Mouse (Mus musculus) midbrain, postnatal 0 days (tissue): ENCODE measurements at regions not wholly inside any gene's neighbourhood (a gene's known extent, or its start where the extent isn't known, plus 50 kb on each side); places are given as distances from the start of the nearest gene placed in this dataset.

ENCODE experiments used
- ATAC-seq: fragments of 200-750 bp; cut with Nextera tagmentation; 2 replicates; pipeline ENCODE4 v1.8.0; 2017; ENCODE audit warnings: moderate number of reproducible peaks, mild to moderate bottlenecking, moderate TSS enrichment, moderate library complexity; ENCODE audit not compliant: low FRiP score
- DNase-seq: peaks from one replicate; pipeline ENCODE4 v3.0.0-alpha.2; 2015; ENCODE audit warnings: low spot score
- H3K27ac ChIP-seq: fragments of 300-500 bp; sonication (generic); 2 replicates; pipeline ENCODE4 v1.5.1; 2014; ENCODE audit warnings: low read depth, mild to moderate bottlenecking, low read length, mixed read lengths
- H3K27me3 ChIP-seq: fragments of 300-500 bp; sonication (generic); 2 replicates; pipeline ENCODE4 v1.6.1; 2014; ENCODE audit warnings: low read length, control low read depth, mixed read lengths; ENCODE audit not compliant: insufficient read depth
- H3K36me3 ChIP-seq: fragments of 300-500 bp; sonication (generic); 2 replicates; pipeline ENCODE4 v1.6.1; 2014; ENCODE audit warnings: low read length, control low read depth, mixed read lengths; ENCODE audit not compliant: insufficient read depth
- H3K4me1 ChIP-seq: fragments of 300-500 bp; sonication (generic); 2 replicates; pipeline ENCODE4 v1.6.1; 2014; ENCODE audit warnings: mild to moderate bottlenecking, control low read depth, antibody characterized with exemption, low read length, mixed read lengths; ENCODE audit not compliant: insufficient read depth
- H3K4me2 ChIP-seq: fragments of 300-500 bp; sonication (generic); 2 replicates; pipeline ENCODE4 v1.6.1; 2014; ENCODE audit warnings: low read depth, mild to moderate bottlenecking, low read length, mixed read lengths; ENCODE audit not compliant: poor library complexity, severe bottlenecking
- H3K4me3 ChIP-seq: fragments of 300-500 bp; sonication (generic); 2 replicates; pipeline ENCODE4 v1.5.1; 2014; ENCODE audit warnings: low read depth, mild to moderate bottlenecking, low read length, moderate library complexity
- H3K9ac ChIP-seq: fragments of 300-500 bp; sonication (generic); replicated peaks from 2 replicates; pipeline ENCODE4 v1.6.1; 2014; ENCODE audit warnings: mild to moderate bottlenecking, low read length, moderate library complexity, mixed read lengths; ENCODE audit not compliant: poor library complexity, severe bottlenecking
- H3K9me3 ChIP-seq: fragments of 300-500 bp; sonication (generic); 2 replicates; pipeline ENCODE4 v1.6.1; 2016; ENCODE audit warnings: low read length, control low read depth
- CTCF ChIP-seq: IDR thresholded peaks from 2 replicates; pipeline ENCODE4 v1.5.1; 2016; ENCODE audit warnings: antibody characterized with exemption, mild to moderate bottlenecking
- WGBS: fragments of 180-500 bp; shearing (Covaris S2); extraction: QIAGEN DNeasy Blood & Tissue Kit; methylation state at CpG from one replicate; pipeline ENCODE4 v1.1.7; 2014; 5-methylcytosine and 5-hydroxymethylcytosine counted together

- Histone ChIP-seq H3K27ac (no peak overlapping the region), H3K36me3 (no peaks in the 10 kb centered on the region), H3K4me2 (no peak overlapping the region), H3K9ac (no peak overlapping the region), H3K27me3 (no peaks in the 10 kb centered on the region), H3K4me3 (no peak overlapping the region), H3K9me3 (no peaks in the 10 kb centered on the region), H3K4me1 (no peaks in the 10 kb centered on the region)
- TF ChIP-seq CTCF: no peak
- 84% methylated on average over 7 of the region's 7 CpGs for WGBS
- ATAC-seq (no peak), DNase-seq (no peak)
These were observed 527.6 kb upstream of the Pou3f3 start for GRCm38 (mm10) chr1:42167790-42168572.

- no peak for TF ChIP-seq CTCF
- Histone ChIP-seq H3K27ac (no peak overlapping the region), H3K9ac (no peak overlapping the region), H3K4me1 (no peaks in the 10 kb centered on the region), H3K9me3 (no peaks in the 10 kb centered on the region), H3K4me3 (no peak overlapping the region), H3K27me3 (no peaks in the 10 kb centered on the region), H3K36me3 (no peaks in the 10 kb centered on the region), H3K4me2 (no peak overlapping the region)
- no peak for ATAC-seq
- 87% methylated on average over 3 of the region's 3 CpGs for WGBS
- no peak for DNase-seq
These were observed 526.1 kb upstream of the Pou3f3 start for GRCm38 (mm10) chr1:42169505-42169904.

- Histone ChIP-seq H3K9me3 (no peaks in the 10 kb centered on the region), H3K9ac (no peak overlapping the region), H3K4me1 (no peaks in the 10 kb centered on the region), H3K4me3 (no peak overlapping the region), H3K36me3 (no peaks in the 10 kb centered on the region), H3K4me2 (no peak overlapping the region), H3K27ac (no peak overlapping the region), H3K27me3 (no peaks in the 10 kb centered on the region)
- DNase-seq: no peak
- TF ChIP-seq CTCF: no peak
- ATAC-seq: no peak
These were observed 509.3 kb upstream of the Pou3f3 start for GRCm38 (mm10) chr1:42186295-42186694.

DNA sequence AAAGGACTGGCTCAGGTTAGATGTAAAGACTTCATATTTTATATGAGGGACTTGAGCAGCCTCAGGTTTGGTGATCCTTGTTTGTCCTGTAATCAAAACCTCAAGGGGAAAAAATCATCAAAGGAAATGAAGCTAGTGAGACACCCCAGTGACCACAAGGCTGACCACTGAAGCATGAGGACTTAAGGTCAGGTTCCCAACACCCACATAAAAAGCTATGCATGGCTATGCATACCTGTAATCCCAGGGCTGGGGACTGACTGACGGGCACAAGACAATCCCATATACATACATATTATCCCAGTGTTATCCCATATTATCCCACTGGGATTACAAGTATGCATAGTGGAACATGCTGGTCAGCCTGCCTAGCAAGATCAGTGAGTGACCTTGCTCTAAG is 467.5 kb upstream of the Pou3f3 start:
- no peak overlapping the region for H3K27ac ChIP-seq
- H3K9ac ChIP-seq: no peak overlapping the region
- ATAC-seq (no peak), DNase-seq (no peak)
- no peak overlapping the region for H3K4me2 ChIP-seq
- 74% methylated on average over 1 of the region's 1 CpGs for WGBS
- no peak for TF ChIP-seq CTCF
- no peaks in the 10 kb centered on the region for H3K27me3 ChIP-seq
- no peaks in the 10 kb centered on the region for H3K36me3 ChIP-seq
- H3K4me3 ChIP-seq: no peak overlapping the region
- no peaks in the 10 kb centered on the region for H3K4me1 ChIP-seq
- H3K9me3 ChIP-seq: no peaks in the 10 kb centered on the region

GRCm38 (mm10) chr1:42229711-42230110 is 465.9 kb upstream of the Pou3f3 start:
- H3K4me1 ChIP-seq: no peaks in the 10 kb centered on the region
- H3K4me3 ChIP-seq: peak overlapping the region; percentile 5; the same call in 1 of the 2 replicates
- WGBS: 63% methylated on average over 12 of the region's 12 CpGs
- ATAC-seq (0 out of 2 replicates have a peak, but pooled peaks have one; percentile 45), DNase-seq (peak; percentile 86)
- TF ChIP-seq CTCF: no peak
- no peaks in the 10 kb centered on the region for H3K27me3 ChIP-seq
- H3K4me2 ChIP-seq: peak overlapping the region; percentile 37
- no peaks in the 10 kb centered on the region for H3K36me3 ChIP-seq
- H3K27ac ChIP-seq: no peak overlapping the region
- no peaks in the 10 kb centered on the region for H3K9me3 ChIP-seq
- no peak overlapping the region; the same call in 1 of the 2 replicates for H3K9ac ChIP-seq

DNA sequence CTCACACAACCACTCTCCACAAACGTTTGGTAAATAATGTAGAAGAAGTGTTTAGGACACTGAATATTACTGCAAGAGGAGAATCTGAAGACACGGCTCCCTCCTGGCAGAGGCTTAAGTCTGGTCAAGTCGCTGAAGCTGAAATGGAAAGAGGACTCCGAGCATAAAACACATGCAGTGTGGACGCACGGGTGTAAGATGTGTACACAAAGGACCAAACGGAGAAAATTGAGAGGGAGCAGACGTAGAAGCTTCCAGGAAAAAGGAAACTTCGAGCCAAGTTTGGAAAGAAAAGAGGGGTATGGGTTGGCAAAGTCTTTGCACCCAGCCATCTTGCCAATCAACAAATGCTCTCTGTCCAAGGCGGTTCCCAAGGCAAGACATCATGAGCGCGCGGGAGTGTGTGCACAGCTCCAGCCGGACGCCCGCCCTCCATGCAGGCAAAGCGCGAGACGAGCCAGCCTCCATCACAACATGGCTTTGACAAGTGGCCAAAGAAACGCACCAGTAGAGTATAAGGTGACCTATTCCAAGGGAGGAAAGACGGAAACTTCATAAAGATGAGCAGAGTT is 465.0 kb upstream of the Pou3f3 start:
- Histone ChIP-seq H3K4me1 (no peaks in the 10 kb centered on the region), H3K4me3 (peak overlapping the region; percentile 5; the same call in 1 of the 2 replicates), H3K9ac (no peak overlapping the region), H3K9me3 (no peaks in the 10 kb centered on the region), H3K27ac (no peak overlapping the region; the same call in 1 of the 2 replicates), H3K36me3 (no peaks in the 10 kb centered on the region), H3K27me3 (no peaks in the 10 kb centered on the region), H3K4me2 (peak overlapping the region; percentile 37; the same call in 1 of the 2 replicates)
- ATAC-seq (peak; percentile 65; the same call in 1 of the 2 replicates), DNase-seq (peak; percentile 79)
- WGBS: 77% methylated on average over 21 of the region's 21 CpGs
- TF ChIP-seq CTCF: no peak
